Mouse (Mus musculus) kidney, embryonic 16.5 days (tissue): ENCODE results near the gene Usp30. TPM values are rescaled to one million over a fixed set of nuclear protein-coding genes. Genes with fewer than 3 reads are reported as not detected.

ENCODE experiments used
- ATAC-seq: fragments of 200-750 bp; cut with Nextera tagmentation; 2 replicates; pipeline ENCODE4 v1.8.0; 2017; ENCODE audit warnings: moderate TSS enrichment; ENCODE audit not compliant: low FRiP score, low TSS enrichment
- H3K27ac ChIP-seq: fragments of 300-500 bp; sonication (generic); 2 replicates; pipeline ENCODE4 v1.5.1; 2014; ENCODE audit warnings: low read length
- H3K27me3 ChIP-seq: fragments of 300-500 bp; sonication (generic); 2 replicates; pipeline ENCODE4 v1.6.1; 2014; ENCODE audit warnings: low read length, control low read depth, mixed read lengths; ENCODE audit not compliant: insufficient read depth
- H3K36me3 ChIP-seq: fragments of 300-500 bp; sonication (generic); 2 replicates; pipeline ENCODE4 v1.6.1; 2014; ENCODE audit warnings: low read length, control low read depth, mixed read lengths; ENCODE audit not compliant: insufficient read depth
- H3K4me1 ChIP-seq: fragments of 300-500 bp; sonication (generic); 2 replicates; pipeline ENCODE4 v1.6.1; 2014; ENCODE audit warnings: low read length, control low read depth, mixed read lengths; ENCODE audit not compliant: insufficient read depth
- H3K4me2 ChIP-seq: fragments of 300-500 bp; sonication (generic); replicated peaks from 2 replicates; pipeline ENCODE4 v1.6.1; 2014; ENCODE audit warnings: low read depth, low read length
- H3K4me3 ChIP-seq: fragments of 300-500 bp; sonication (generic); 2 replicates; pipeline ENCODE4 v1.5.1; 2014; ENCODE audit warnings: mild to moderate bottlenecking, low read length
- H3K9ac ChIP-seq: fragments of 300-500 bp; sonication (generic); replicated peaks from 2 replicates; pipeline ENCODE4 v1.6.1; 2014; ENCODE audit warnings: low read length
- H3K9me3 ChIP-seq: fragments of 300-500 bp; sonication (generic); 2 replicates; pipeline ENCODE4 v1.6.1; 2016; ENCODE audit warnings: low read length, control low read depth
- WGBS: fragments of 180-500 bp; shearing (Covaris S2); extraction: QIAGEN DNeasy Blood & Tissue Kit; methylation state at CpG from one replicate; pipeline ENCODE4 v1.1.7; 2014; 5-methylcytosine and 5-hydroxymethylcytosine counted together
- polyA plus RNA-seq: library from polyadenylated mRNA; unstranded; fragments of >200 nt; fragmentation: Nextera tagmentation; extraction: Ambion mirVana; gene quantifications from 2 replicates; pipeline ENCODE4 v1.2.1, GENCODE M21; 2015

Usp30 gene
- polyA plus RNA-seq, 1 experiment from 2014 or later = 12.0 TPM

GRCm38 (mm10) chr5:114146028-114146888 lies 81.0 kb downstream of the Usp30 start, which contains the start of gene Acacb:
TSS of gene Acacb (plus strand) at chr5:114146535.
- Histone ChIP-seq H3K4me3 (no peak within 1 kb of the TSS), H3K4me1 (peaks cover 7% of the 10 kb centered on the region), H3K4me2 (no peak within 1 kb of the TSS), H3K36me3 (no peaks in the 10 kb centered on the region), H3K9ac (0 out of 2 replicates have a peak within 1 kb of the TSS, but pooled peaks have one; percentile 7), H3K27ac (peak within 1 kb of the TSS; percentile 13; the same call in 1 of the 2 replicates), H3K9me3 (no peaks in the 10 kb centered on the region), H3K27me3 (no peaks in the 10 kb centered on the region)
- 0 out of 2 replicates have a peak, but pooled peaks have one; percentile 7 for ATAC-seq
- 37% methylated on average over 19 of the region's 19 CpGs for WGBS

- H3K9ac ChIP-seq = no peak overlapping the region
- no peaks in the 10 kb centered on the region for H3K27me3 ChIP-seq
- no peak overlapping the region for H3K27ac ChIP-seq
- no peak for ATAC-seq
- no peak overlapping the region for H3K4me2 ChIP-seq
- no peak overlapping the region for H3K4me3 ChIP-seq
- peaks cover 7% of the 10 kb centered on the region for H3K4me1 ChIP-seq
- no peaks in the 10 kb centered on the region for H3K36me3 ChIP-seq
- WGBS = 78% methylated on average over 14 of the region's 14 CpGs
- no peaks in the 10 kb centered on the region for H3K9me3 ChIP-seq
Measured at GRCm38 (mm10) chr5:114147043-114147972, 82.0 kb downstream of the Usp30 start.

DNA sequence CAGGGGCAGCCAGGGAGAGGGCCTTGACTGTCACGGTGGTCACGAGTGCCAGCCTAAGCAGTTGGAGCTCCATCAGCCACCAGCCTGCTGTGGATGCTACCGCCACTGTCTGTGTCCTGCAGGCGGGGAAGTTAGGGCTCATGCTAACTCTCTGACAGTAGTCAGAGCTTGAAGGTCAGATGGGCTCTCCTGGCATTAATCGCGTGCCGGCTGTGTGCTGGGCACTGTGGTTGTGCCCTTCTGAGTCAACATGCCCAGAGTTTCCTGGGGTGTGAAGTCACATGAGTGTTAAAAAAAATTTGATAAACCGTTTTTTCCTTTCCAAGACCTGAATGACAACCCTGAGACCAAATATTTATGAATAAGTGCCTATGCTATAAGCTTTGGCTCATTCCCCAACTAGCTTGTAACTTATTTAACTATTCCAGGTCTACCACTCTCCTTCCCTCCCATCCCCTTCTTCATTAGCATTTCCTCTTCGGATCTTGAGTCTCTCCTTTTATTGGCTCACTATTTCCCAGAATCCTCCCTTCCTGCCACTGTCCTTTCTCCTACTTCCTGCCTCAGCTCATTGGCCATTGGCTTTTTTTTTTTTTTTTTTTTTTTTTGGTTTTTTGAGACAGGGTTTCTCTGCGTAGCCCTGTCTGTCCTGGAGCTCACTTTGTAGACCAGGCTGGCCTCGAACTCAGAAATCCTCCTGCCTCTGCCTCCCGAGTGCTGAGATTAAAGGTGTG lies 87.3 kb downstream of the Usp30 start:
- 84% methylated on average over 12 of the region's 12 CpGs for WGBS
- 0 out of 2 replicates have a peak, but pooled peaks cover 4% of the 10 kb centered on the region for H3K4me1 ChIP-seq
- no peak overlapping the region for H3K9ac ChIP-seq
- H3K9me3 ChIP-seq = no peaks in the 10 kb centered on the region
- no peak overlapping the region for H3K27ac ChIP-seq
- no peaks in the 10 kb centered on the region for H3K36me3 ChIP-seq
- no peak overlapping the region for H3K4me3 ChIP-seq
- H3K27me3 ChIP-seq = no peaks in the 10 kb centered on the region
- H3K4me2 ChIP-seq = no peak overlapping the region
- no peak for ATAC-seq

GRCm38 (mm10) chr5:114153490-114153889 lies 88.2 kb downstream of the Usp30 start:
- ATAC-seq = no peak
- peak overlapping the region; percentile 39 for H3K4me3 ChIP-seq
- WGBS = 9% methylated on average over 12 of the region's 12 CpGs

GRCm38 (mm10) chr5:114154765-114155164 lies 89.5 kb downstream of the Usp30 start:
- WGBS = 83% methylated on average over 5 of the region's 5 CpGs
- H3K36me3 ChIP-seq = no peaks in the 10 kb centered on the region
- H3K9ac ChIP-seq = no peak overlapping the region
- H3K4me2 ChIP-seq = no peak overlapping the region
- 0 out of 2 replicates have a peak, but pooled peaks cover 4% of the 10 kb centered on the region for H3K4me1 ChIP-seq
- ATAC-seq = no peak
- no peak overlapping the region for H3K4me3 ChIP-seq
- no peaks in the 10 kb centered on the region for H3K27me3 ChIP-seq
- H3K27ac ChIP-seq = no peak overlapping the region
- H3K9me3 ChIP-seq = no peaks in the 10 kb centered on the region

More at GRCm38 (mm10) chr5:114153490-114153889, 88.2 kb downstream of the Usp30 start:
- Histone ChIP-seq H3K9me3 (no peaks in the 10 kb centered on the region), H3K27ac (no peak overlapping the region), H3K36me3 (no peaks in the 10 kb centered on the region), H3K27me3 (no peaks in the 10 kb centered on the region), H3K4me1 (0 out of 2 replicates have a peak, but pooled peaks cover 4% of the 10 kb centered on the region), H3K9ac (0 out of 2 replicates have a peak overlapping the region, but pooled peaks have one; percentile 45), H3K4me2 (peak overlapping the region; percentile 42)

DNA sequence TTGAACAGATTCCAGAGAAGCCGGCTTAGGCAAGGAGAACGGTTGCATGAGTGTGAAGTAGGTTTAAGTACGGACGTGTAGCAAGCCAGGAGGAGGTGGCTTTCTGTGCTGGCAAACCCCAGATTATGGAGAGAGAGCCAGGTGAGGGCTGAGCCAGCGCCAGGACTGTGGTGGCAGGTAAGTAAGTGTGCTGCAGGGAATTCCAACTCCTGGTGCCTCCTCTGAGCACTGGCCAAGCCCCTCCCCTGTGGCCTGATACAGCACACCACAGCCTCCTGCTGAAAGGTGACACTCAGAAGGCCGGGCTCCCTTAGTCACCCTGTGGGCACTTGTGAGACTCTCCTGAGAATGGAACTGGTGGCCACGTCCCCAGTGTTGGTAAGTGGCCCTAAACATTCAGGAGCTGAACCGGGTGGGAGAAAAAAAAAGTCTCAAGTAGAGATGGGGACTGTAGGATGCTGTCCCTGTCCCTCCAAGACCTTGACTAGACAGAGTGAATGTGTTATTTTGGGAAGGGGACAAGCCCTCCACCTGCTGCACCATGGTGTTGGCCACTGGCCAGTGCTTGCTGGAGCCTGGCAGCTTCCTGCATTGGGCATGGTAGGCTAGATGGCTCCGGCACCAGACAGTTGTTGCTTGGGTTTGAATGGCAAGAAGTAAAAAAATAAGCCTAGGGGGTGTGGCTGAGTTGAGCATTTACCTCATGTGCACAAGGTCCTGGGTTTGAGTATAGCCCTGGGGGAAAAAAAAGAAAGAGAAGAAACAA lies 90.1 kb downstream of the Usp30 start:
- no peak overlapping the region for H3K4me3 ChIP-seq
- H3K9ac ChIP-seq = no peak overlapping the region
- ATAC-seq = 0 out of 2 replicates have a peak, but pooled peaks have one; percentile 24
- no peaks in the 10 kb centered on the region for H3K36me3 ChIP-seq
- H3K4me2 ChIP-seq = no peak overlapping the region
- 53% methylated on average over 9 of the region's 9 CpGs for WGBS
- 0 out of 2 replicates have a peak, but pooled peaks cover 4% of the 10 kb centered on the region for H3K4me1 ChIP-seq
- no peak overlapping the region for H3K27ac ChIP-seq
- no peaks in the 10 kb centered on the region for H3K9me3 ChIP-seq
- no peaks in the 10 kb centered on the region for H3K27me3 ChIP-seq

DNA sequence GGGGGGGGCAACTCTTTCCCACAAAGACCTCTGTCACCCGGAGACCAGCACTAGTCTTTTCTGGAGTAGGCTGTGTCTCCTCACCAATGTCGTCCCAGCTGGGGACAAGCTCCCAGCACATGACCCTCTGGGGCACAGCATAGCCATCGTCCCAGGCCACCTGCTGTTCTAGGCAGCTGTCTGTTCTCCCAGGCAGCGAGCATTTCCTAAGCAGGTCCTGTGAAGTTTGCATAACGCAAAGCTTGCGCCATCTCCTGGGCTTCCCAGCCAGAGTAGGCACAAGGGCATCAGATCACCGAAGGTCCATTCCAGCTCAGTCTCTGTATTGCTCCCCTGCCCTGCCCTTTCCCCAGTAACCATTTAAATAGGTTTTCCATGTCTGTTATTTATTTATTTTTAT lies 92.0 kb downstream of the Usp30 start:
- no peaks in the 10 kb centered on the region for H3K9me3 ChIP-seq
- H3K9ac ChIP-seq = no peak overlapping the region
- H3K4me2 ChIP-seq = no peak overlapping the region
- H3K36me3 ChIP-seq = no peaks in the 10 kb centered on the region
- no peaks in the 10 kb centered on the region for H3K27me3 ChIP-seq
- no peak overlapping the region for H3K4me3 ChIP-seq
- H3K27ac ChIP-seq = no peak overlapping the region
- H3K4me1 ChIP-seq = 0 out of 2 replicates have a peak, but pooled peaks cover 4% of the 10 kb centered on the region
- ATAC-seq = no peak
- 58% methylated on average over 7 of the region's 7 CpGs for WGBS

DNA sequence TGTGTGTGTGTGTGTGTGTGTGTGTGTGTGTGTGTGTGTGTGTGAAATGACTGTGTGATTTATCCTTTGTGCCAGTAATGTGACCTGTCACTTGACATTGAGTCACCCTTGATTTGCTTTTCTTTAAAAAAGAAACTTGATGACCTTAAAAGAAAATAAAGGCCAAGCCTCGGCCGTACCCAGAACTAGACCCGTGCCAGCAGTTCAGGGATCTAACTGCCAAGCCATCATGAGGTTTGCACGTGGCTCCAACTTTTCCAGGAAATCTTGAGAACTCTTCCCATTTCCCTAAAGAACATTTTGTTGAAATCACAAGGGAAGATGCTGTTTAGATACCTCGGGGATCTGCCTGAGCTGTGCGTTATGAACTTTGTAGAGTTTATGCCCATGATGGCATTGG lies 96.2 kb downstream of the Usp30 start:
- Histone ChIP-seq H3K27ac (no peak overlapping the region), H3K4me3 (no peak overlapping the region), H3K36me3 (no peaks in the 10 kb centered on the region), H3K27me3 (no peaks in the 10 kb centered on the region), H3K4me2 (no peak overlapping the region), H3K4me1 (no peaks in the 10 kb centered on the region), H3K9me3 (no peaks in the 10 kb centered on the region), H3K9ac (no peak overlapping the region)
- 68% methylated on average over 6 of the region's 6 CpGs for WGBS
- no peak for ATAC-seq
